In the genomic region with DNA sequence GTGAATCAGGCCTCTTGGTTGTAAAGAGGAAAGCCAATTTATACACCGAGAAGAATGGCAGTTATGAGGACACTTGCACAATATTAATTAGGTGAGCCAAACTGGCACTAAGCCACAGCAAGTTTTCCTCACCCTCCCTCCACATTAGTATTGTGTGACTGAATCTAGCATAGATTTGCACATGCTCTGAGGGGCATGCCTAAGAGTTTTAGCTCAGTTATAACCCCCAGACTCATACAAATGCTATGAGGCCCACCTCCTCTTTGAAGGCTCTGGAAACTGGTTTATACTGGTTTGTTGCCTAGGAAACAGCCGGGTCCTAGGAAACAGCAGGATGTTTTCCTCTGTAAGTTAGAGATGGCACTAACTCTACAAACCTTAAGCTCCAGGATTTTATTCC, we compare ENCODE assay signal across 9 mouse cellular contexts.
DNase-seq lines count a peak whose midpoint lies in the region; ATAC-seq lines count a peak whose summit lies in the region.
"Had no signal": no experiment of that assay in that cellular context is flagged by ENCODE, and none has a peak within 500 bp of the region (broad histone marks: within the 10 kb centered on the region; RNA-seq: fewer than 3 reads in every experiment).

No protein-coding gene starts in this region.

- peak; percentile 86 for ATAC-seq in hindbrain, embryonic 12.5 days (ENCODE audit: low FRiP score)
- ATAC-seq in midbrain, embryonic 13.5 days, result peak; percentile 90

- 0 out of 2 replicates have a peak overlapping the region, but pooled peaks have one; percentile 30 for H3K27ac ChIP-seq in hindbrain, embryonic 12.5 days
- peak overlapping the region; percentile 52 for H3K27ac ChIP-seq in midbrain, embryonic 13.5 days

- H3K9ac ChIP-seq in hindbrain, embryonic 12.5 days, result no peak overlapping the region
- H3K9ac ChIP-seq in midbrain, embryonic 13.5 days (replicated peaks), result no peak overlapping the region

- H3K27me3 ChIP-seq in hindbrain, embryonic 12.5 days, result no peaks in the 10 kb centered on the region
- H3K27me3 ChIP-seq in midbrain, embryonic 13.5 days, result no peaks in the 10 kb centered on the region

- no peak overlapping the region for H3K4me2 ChIP-seq in hindbrain, embryonic 12.5 days (replicated peaks)
- peak overlapping the region; percentile 24; the same call in 1 of the 2 replicates for H3K4me2 ChIP-seq in midbrain, embryonic 13.5 days (replicated peaks)

- intact Hi-C loops in left cerebral cortex, postnatal 10 days (cut with DNase I), result no loop called here

- DNase-seq in adrenal gland, postnatal 10 days, result peak; percentile 36
- no peak for DNase-seq in adrenal gland, adult 18-20 months (ENCODE audit: low spot score in 2 of 2)
- DNase-seq in embryo, embryonic 10 days (ENCODE audit: low spot score), result peak; percentile 58
- no peak for DNase-seq in cerebellum, adult 18-20 months
- no peak for DNase-seq in left cerebral cortex, postnatal 10 days (ENCODE audit: extremely low spot score in 1 of 2, low spot score in 2 of 2)
- no peak for DNase-seq in left cerebral cortex, adult 18-20 months (ENCODE audit: low spot score in 2 of 2)
- DNase-seq: kidney, postnatal 10 days had no signal

- H3K4me3 ChIP-seq in hindbrain, embryonic 12.5 days, result no peak overlapping the region
- H3K4me3 ChIP-seq in midbrain, embryonic 13.5 days (replicated peaks), result no peak overlapping the region

- WGBS in hindbrain, embryonic 12.5 days, result 29% methylated on average over 2 of the region's 2 CpGs
- 10% methylated on average over 2 of the region's 2 CpGs for WGBS in midbrain, embryonic 13.5 days

- H3K4me1 ChIP-seq in hindbrain, embryonic 12.5 days, result peaks cover 20% of the 10 kb centered on the region
- peaks cover 45% of the 10 kb centered on the region for H3K4me1 ChIP-seq in midbrain, embryonic 13.5 days (replicated peaks)

- no peaks in the 10 kb centered on the region for H3K36me3 ChIP-seq in hindbrain, embryonic 12.5 days
- H3K36me3 ChIP-seq in midbrain, embryonic 13.5 days, result no peaks in the 10 kb centered on the region

- H3K9me3 ChIP-seq in hindbrain, embryonic 12.5 days (replicated peaks), result no peaks in the 10 kb centered on the region
- no peaks in the 10 kb centered on the region for H3K9me3 ChIP-seq in midbrain, embryonic 13.5 days

Comparison
In these comparisons a context has a peak if more than half of its experiments do, and no peak if none do; other contexts are left out.
1. DNase-seq: peak in adrenal gland, postnatal 10 days (single experiment) and embryo, embryonic 10 days (single experiment); none in adrenal gland, adult 18-20 months (0 of 2), cerebellum, adult 18-20 months (0 of 2), left cerebral cortex, postnatal 10 days (0 of 2) and left cerebral cortex, adult 18-20 months (0 of 2).